Mouse (Mus musculus) heart, embryonic 12.5 days (tissue): ENCODE data around the gene Il15ra. TPM values are rescaled to one million over a fixed set of nuclear protein-coding genes. Genes with fewer than 3 reads are reported as not detected.
"Not testable (repeated sequence)": the region's sequence is repeated elsewhere in the genome, so short reads cannot be mapped to it uniquely, and the experiment has no call there.

Experiments
- ATAC-seq: fragments of 200-750 bp; cut with Nextera tagmentation; 2 replicates; pipeline ENCODE4 v1.8.0; 2017; ENCODE audit warnings: moderate TSS enrichment, moderate library complexity; ENCODE audit not compliant: insufficient number of reproducible peaks, low FRiP score
- H3K27ac ChIP-seq: fragments of 300-500 bp; sonication (generic); 2 replicates; pipeline ENCODE4 v1.5.1; 2016; ENCODE audit warnings: mild to moderate bottlenecking, moderate library complexity; ENCODE audit not compliant: poor library complexity, severe bottlenecking
- H3K27me3 ChIP-seq: fragments of 300-500 bp; sonication (generic); replicated peaks from 2 replicates; pipeline ENCODE4 v1.6.1; 2016; ENCODE audit warnings: mild to moderate bottlenecking, moderate library complexity
- H3K36me3 ChIP-seq: fragments of 300-500 bp; sonication (generic); 2 replicates; pipeline ENCODE4 v1.6.1; 2016; ENCODE audit warnings: mild to moderate bottlenecking, moderate library complexity
- H3K4me1 ChIP-seq: fragments of 300-500 bp; sonication (generic); replicated peaks from 2 replicates; pipeline ENCODE4 v1.6.1; 2016; ENCODE audit warnings: mild to moderate bottlenecking
- H3K4me2 ChIP-seq: fragments of 300-500 bp; sonication (generic); 2 replicates; pipeline ENCODE4 v1.6.1; 2016; ENCODE audit warnings: mild to moderate bottlenecking, moderate library complexity
- H3K4me3 ChIP-seq: fragments of 300-500 bp; sonication (generic); 2 replicates; pipeline ENCODE4 v1.5.1; 2016; ENCODE audit warnings: mild to moderate bottlenecking
- H3K9ac ChIP-seq: fragments of 300-500 bp; sonication (generic); 2 replicates; pipeline ENCODE4 v1.6.1; 2016; ENCODE audit warnings: mild to moderate bottlenecking, moderate library complexity
- H3K9me3 ChIP-seq: fragments of 300-500 bp; sonication (generic); replicated peaks from 2 replicates; pipeline ENCODE4 v1.6.1; 2016; ENCODE audit warnings: mild to moderate bottlenecking, moderate library complexity
- WGBS: fragments of 180-500 bp; shearing (Covaris S2); methylation state at CpG from one replicate; pipeline ENCODE4 v1.1.7; 2016; 5-methylcytosine and 5-hydroxymethylcytosine counted together
- polyA plus RNA-seq: library from polyadenylated mRNA; unstranded; fragments of >200 nt; fragmentation: Nextera tagmentation; extraction: Ambion mirVana; gene quantifications from 2 replicates; pipeline ENCODE4 v1.2.1, GENCODE M21; 2016

Il15ra gene
- polyA plus RNA-seq, 1 experiment from 2014 or later, result 7.0 TPM

GRCm38 (mm10) chr2:11708538-11708937 is 3.4 kb downstream of the Il15ra start:
- H3K36me3 ChIP-seq, result no peaks in the 10 kb centered on the region
- H3K9ac ChIP-seq, result no peak overlapping the region
- no peak overlapping the region for H3K4me2 ChIP-seq
- H3K4me3 ChIP-seq, result no peak overlapping the region
- peaks cover 7% of the 10 kb centered on the region; the same call in 1 of the 2 replicates for H3K4me1 ChIP-seq
- H3K27ac ChIP-seq, result no peak overlapping the region
- WGBS, result 78% methylated on average over 5 of the region's 5 CpGs
- no peaks in the 10 kb centered on the region for H3K27me3 ChIP-seq
- no peaks in the 10 kb centered on the region for H3K9me3 ChIP-seq
- ATAC-seq, result no peak

DNA sequence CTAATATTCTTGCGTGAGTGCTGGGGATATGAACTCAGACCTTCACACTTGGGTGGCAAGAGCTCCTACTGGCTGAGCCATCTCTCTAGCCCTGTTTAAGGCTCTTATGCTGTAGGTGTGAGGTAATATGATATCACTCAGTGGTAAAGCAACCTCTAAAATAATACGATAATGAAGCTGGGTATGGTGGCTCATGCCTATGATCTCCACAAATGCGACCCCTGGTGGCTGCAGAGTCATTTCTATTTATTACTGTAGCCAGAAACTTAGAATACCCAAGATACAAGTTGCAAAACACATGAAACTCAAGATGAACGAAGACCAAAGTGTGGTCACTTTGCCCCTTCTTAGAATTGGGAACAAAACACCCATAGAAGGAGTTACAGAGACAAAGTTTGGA is 5.0 kb downstream of the Il15ra start:
- H3K4me1 ChIP-seq, H3K4me3 ChIP-seq, ATAC-seq, H3K4me2 ChIP-seq, H3K9ac ChIP-seq, H3K27me3 ChIP-seq, H3K9me3 ChIP-seq, H3K36me3 ChIP-seq, H3K27ac ChIP-seq: not testable (repeated sequence)
- 55% methylated on average over 4 of the region's 4 CpGs for WGBS

- no peak overlapping the region for H3K4me3 ChIP-seq
- H3K9me3 ChIP-seq, result no peaks in the 10 kb centered on the region
- no peak for ATAC-seq
- no peaks in the 10 kb centered on the region for H3K27me3 ChIP-seq
- no peaks in the 10 kb centered on the region for H3K36me3 ChIP-seq
- no peaks in the 10 kb centered on the region for H3K4me1 ChIP-seq
- WGBS, result 83% methylated on average over 6 of the region's 6 CpGs
- H3K27ac ChIP-seq, result no peak overlapping the region
- no peak overlapping the region for H3K9ac ChIP-seq
- H3K4me2 ChIP-seq, result no peak overlapping the region
Measured at GRCm38 (mm10) chr2:11712483-11712990, 7.4 kb downstream of the Il15ra start.

DNA sequence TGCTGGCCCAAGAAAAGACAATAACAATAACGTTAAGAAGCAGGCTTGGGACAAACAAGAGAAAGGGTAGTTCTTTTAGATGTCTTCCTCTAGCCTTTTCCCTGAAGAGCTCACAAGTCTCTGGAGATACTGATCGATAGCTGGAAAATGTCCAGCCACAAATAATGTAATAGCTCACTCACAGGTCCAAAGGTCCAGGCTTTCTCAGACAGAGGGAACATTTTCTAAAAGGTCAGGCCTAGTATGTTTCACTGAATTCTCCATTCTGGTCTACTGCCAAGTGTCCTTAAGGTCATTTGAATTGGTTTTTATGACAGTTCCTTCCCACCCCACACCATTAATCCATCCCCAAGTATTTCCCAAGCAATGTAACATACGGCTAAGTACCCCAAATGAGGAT is 7.9 kb downstream of the Il15ra start:
- H3K27me3 ChIP-seq, result no peaks in the 10 kb centered on the region
- H3K36me3 ChIP-seq, result no peaks in the 10 kb centered on the region
- no peak overlapping the region for H3K27ac ChIP-seq
- H3K4me1 ChIP-seq, result no peaks in the 10 kb centered on the region
- H3K9ac ChIP-seq, result no peak overlapping the region
- WGBS, result 72% methylated on average over 3 of the region's 3 CpGs
- no peaks in the 10 kb centered on the region for H3K9me3 ChIP-seq
- no peak overlapping the region for H3K4me2 ChIP-seq
- no peak overlapping the region for H3K4me3 ChIP-seq
- ATAC-seq, result no peak

GRCm38 (mm10) chr2:11714535-11714934 is 9.4 kb downstream of the Il15ra start:
- H3K27me3 ChIP-seq, result no peaks in the 10 kb centered on the region
- H3K9ac ChIP-seq, result no peak overlapping the region
- no peaks in the 10 kb centered on the region for H3K4me1 ChIP-seq
- no peak overlapping the region for H3K4me3 ChIP-seq
- WGBS, result 63% methylated on average over 4 of the region's 4 CpGs
- H3K27ac ChIP-seq, result no peak overlapping the region
- no peaks in the 10 kb centered on the region for H3K36me3 ChIP-seq
- no peaks in the 10 kb centered on the region for H3K9me3 ChIP-seq
- no peak overlapping the region for H3K4me2 ChIP-seq
- ATAC-seq, result no peak

DNA sequence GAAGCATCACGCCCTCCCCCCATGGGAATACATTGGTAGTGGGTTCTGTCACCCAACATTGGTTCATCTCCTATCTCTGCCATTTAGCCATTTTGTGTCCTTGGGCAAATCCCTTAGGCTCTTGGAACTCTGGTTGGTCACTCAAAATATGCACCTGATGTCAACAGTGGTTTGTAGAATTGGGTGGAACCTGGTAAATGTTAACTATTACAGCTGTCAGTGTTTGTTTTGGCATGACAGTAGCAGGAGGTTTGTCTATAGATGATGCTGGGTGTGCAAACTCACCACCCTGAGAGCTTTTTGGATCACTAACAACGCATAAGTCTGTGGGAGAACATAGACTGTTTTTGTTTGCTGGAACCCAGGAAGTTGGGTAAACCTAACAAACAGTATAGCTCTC is 13.5 kb downstream of the Il15ra start:
- no peaks in the 10 kb centered on the region for H3K4me1 ChIP-seq
- ATAC-seq, result no peak

DNA sequence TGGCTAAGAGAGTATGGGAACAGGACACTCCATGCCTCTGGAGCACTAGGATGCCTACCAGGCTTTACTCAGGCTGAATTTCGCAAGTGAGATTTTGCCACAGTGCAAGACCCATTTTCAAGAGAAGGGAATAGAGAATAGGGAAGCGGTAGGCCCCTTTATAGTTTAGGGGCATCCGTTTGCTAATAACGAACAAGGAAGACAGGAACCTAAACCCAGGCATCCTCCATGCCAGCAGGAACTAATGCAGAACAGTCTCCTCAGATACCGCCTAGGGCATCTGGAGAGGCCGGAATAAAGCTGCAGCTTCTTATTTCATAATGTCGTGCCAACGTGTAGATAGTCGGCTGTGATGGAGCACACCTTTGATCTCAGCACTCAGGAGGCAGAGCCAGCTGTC is 17.5 kb downstream of the Il15ra start:
- Histone ChIP-seq H3K36me3 (no peaks in the 10 kb centered on the region), H3K4me3 (no peak overlapping the region), H3K27me3 (no peaks in the 10 kb centered on the region), H3K27ac (no peak overlapping the region), H3K4me2 (no peak overlapping the region), H3K9me3 (no peaks in the 10 kb centered on the region), H3K4me1 (no peaks in the 10 kb centered on the region), H3K9ac (no peak overlapping the region)
- no peak for ATAC-seq
- 83% methylated on average over 9 of the region's 9 CpGs for WGBS

More for the DNA sequence above, 13.5 kb downstream of the Il15ra start:
- Histone ChIP-seq H3K27ac (no peak overlapping the region), H3K4me2 (no peak overlapping the region), H3K36me3 (no peaks in the 10 kb centered on the region), H3K9ac (no peak overlapping the region), H3K4me3 (no peak overlapping the region), H3K27me3 (no peaks in the 10 kb centered on the region), H3K9me3 (no peaks in the 10 kb centered on the region)
- WGBS, result 84% methylated on average over 2 of the region's 2 CpGs

GRCm38 (mm10) chr2:11727574-11727973 is 22.5 kb downstream of the Il15ra start:
- ATAC-seq, result no peak
- Histone ChIP-seq H3K9me3 (no peaks in the 10 kb centered on the region), H3K4me1 (no peaks in the 10 kb centered on the region), H3K36me3 (no peaks in the 10 kb centered on the region), H3K4me3 (no peak overlapping the region), H3K4me2 (no peak overlapping the region), H3K27ac (no peak overlapping the region), H3K27me3 (no peaks in the 10 kb centered on the region), H3K9ac (no peak overlapping the region)
- 85% methylated on average over 5 of the region's 5 CpGs for WGBS

- H3K9me3 ChIP-seq, result no peaks in the 10 kb centered on the region
- no peak overlapping the region for H3K27ac ChIP-seq
Measured at GRCm38 (mm10) chr2:11729091-11729490, 24.0 kb downstream of the Il15ra start.

GRCm38 (mm10) chr2:11732978-11733377 is 27.9 kb downstream of the Il15ra start:
- ATAC-seq, result no peak
- H3K27ac ChIP-seq, result no peak overlapping the region
- 70% methylated on average over 5 of the region's 5 CpGs for WGBS

More at GRCm38 (mm10) chr2:11729091-11729490, 24.0 kb downstream of the Il15ra start:
- Histone ChIP-seq H3K4me1 (no peaks in the 10 kb centered on the region), H3K36me3 (no peaks in the 10 kb centered on the region), H3K4me2 (no peak overlapping the region), H3K4me3 (no peak overlapping the region), H3K9ac (no peak overlapping the region), H3K27me3 (no peaks in the 10 kb centered on the region)
- ATAC-seq, result no peak
- 53% methylated on average over 3 of the region's 3 CpGs for WGBS

GRCm38 (mm10) chr2:11735853-11736252 is 30.8 kb downstream of the Il15ra start:
- Histone ChIP-seq H3K9ac (no peak overlapping the region), H3K36me3 (peaks cover 32% of the 10 kb centered on the region), H3K4me1 (no peaks in the 10 kb centered on the region), H3K9me3 (no peaks in the 10 kb centered on the region), H3K27me3 (no peaks in the 10 kb centered on the region), H3K4me3 (no peak overlapping the region), H3K27ac (no peak overlapping the region), H3K4me2 (no peak overlapping the region)
- 78% methylated on average over 6 of the region's 6 CpGs for WGBS
- no peak for ATAC-seq

More at GRCm38 (mm10) chr2:11732978-11733377, 27.9 kb downstream of the Il15ra start:
- no peak overlapping the region for H3K4me3 ChIP-seq
- no peak overlapping the region for H3K9ac ChIP-seq
- no peaks in the 10 kb centered on the region for H3K4me1 ChIP-seq
- H3K27me3 ChIP-seq, result no peaks in the 10 kb centered on the region
- H3K4me2 ChIP-seq, result no peak overlapping the region
- H3K9me3 ChIP-seq, result no peaks in the 10 kb centered on the region
- peaks cover 6% of the 10 kb centered on the region for H3K36me3 ChIP-seq

GRCm38 (mm10) chr2:11738794-11739193 is 33.7 kb downstream of the Il15ra start:
- WGBS, result 87% methylated on average over 3 of the region's 3 CpGs
- no peak for ATAC-seq
- H3K27ac ChIP-seq, result no peak overlapping the region
- peaks cover 62% of the 10 kb centered on the region for H3K36me3 ChIP-seq
- H3K9me3 ChIP-seq, result no peaks in the 10 kb centered on the region
- no peaks in the 10 kb centered on the region for H3K27me3 ChIP-seq
- H3K4me2 ChIP-seq, result no peak overlapping the region
- H3K4me3 ChIP-seq, result no peak overlapping the region
- no peak overlapping the region for H3K9ac ChIP-seq
- no peaks in the 10 kb centered on the region for H3K4me1 ChIP-seq
